Mouse (Mus musculus) limb, embryonic 15.5 days (tissue): ENCODE measurements around the gene Ptk7. TPM values are rescaled to one million over a fixed set of nuclear protein-coding genes. Genes with fewer than 3 reads are reported as not detected.
A peak's percentile ranks its signal among the peaks of the same experiment; 100 is the strongest.

Experiments
- ATAC-seq: fragments of 200-750 bp; cut with Nextera tagmentation; 2 replicates; pipeline ENCODE4 v1.8.0; 2017; ENCODE audit warnings: low read depth, moderate TSS enrichment; ENCODE audit not compliant: insufficient number of reproducible peaks, low FRiP score, low TSS enrichment
- H3K27ac ChIP-seq: fragments of 300-500 bp; sonication (generic); 2 replicates; pipeline ENCODE4 v1.5.1; 2015; ENCODE audit warnings: moderate library complexity, mild to moderate bottlenecking, inconsistent platforms
- H3K27me3 ChIP-seq: fragments of 300-500 bp; sonication (generic); 2 replicates; pipeline ENCODE4 v1.6.1; 2015; ENCODE audit warnings: inconsistent platforms
- H3K36me3 ChIP-seq: fragments of 300-500 bp; sonication (generic); 2 replicates; pipeline ENCODE4 v1.6.1; 2015; ENCODE audit warnings: inconsistent platforms
- H3K4me1 ChIP-seq: fragments of 300-500 bp; sonication (generic); 2 replicates; pipeline ENCODE4 v1.6.1; 2015; ENCODE audit warnings: inconsistent platforms
- H3K4me2 ChIP-seq: fragments of 300-500 bp; sonication (generic); 2 replicates; pipeline ENCODE4 v1.6.1; 2015; ENCODE audit warnings: mild to moderate bottlenecking, inconsistent platforms
- H3K4me3 ChIP-seq: fragments of 300-500 bp; sonication (generic); 2 replicates; pipeline ENCODE4 v1.5.1; 2015; ENCODE audit warnings: mild to moderate bottlenecking, inconsistent platforms
- H3K9ac ChIP-seq: fragments of 300-500 bp; sonication (generic); 2 replicates; pipeline ENCODE4 v1.6.1; 2015; ENCODE audit warnings: inconsistent platforms
- H3K9me3 ChIP-seq: fragments of 300-500 bp; sonication (generic); 2 replicates; pipeline ENCODE4 v1.6.1; 2016; ENCODE audit warnings: inconsistent platforms
- WGBS: fragments of 180-500 bp; shearing (Covaris S2); methylation state at CpG from one replicate; pipeline ENCODE4 v1.1.7; 2015; 5-methylcytosine and 5-hydroxymethylcytosine counted together
- polyA plus RNA-seq: library from polyadenylated mRNA; unstranded; fragments of >200 nt; fragmentation: Nextera tagmentation; extraction: Ambion mirVana; gene quantifications from 2 replicates; pipeline ENCODE4 v1.2.1, GENCODE M21; 2015

Ptk7 gene
- polyA plus RNA-seq, 1 experiment from 2014 or later = 123 TPM

DNA sequence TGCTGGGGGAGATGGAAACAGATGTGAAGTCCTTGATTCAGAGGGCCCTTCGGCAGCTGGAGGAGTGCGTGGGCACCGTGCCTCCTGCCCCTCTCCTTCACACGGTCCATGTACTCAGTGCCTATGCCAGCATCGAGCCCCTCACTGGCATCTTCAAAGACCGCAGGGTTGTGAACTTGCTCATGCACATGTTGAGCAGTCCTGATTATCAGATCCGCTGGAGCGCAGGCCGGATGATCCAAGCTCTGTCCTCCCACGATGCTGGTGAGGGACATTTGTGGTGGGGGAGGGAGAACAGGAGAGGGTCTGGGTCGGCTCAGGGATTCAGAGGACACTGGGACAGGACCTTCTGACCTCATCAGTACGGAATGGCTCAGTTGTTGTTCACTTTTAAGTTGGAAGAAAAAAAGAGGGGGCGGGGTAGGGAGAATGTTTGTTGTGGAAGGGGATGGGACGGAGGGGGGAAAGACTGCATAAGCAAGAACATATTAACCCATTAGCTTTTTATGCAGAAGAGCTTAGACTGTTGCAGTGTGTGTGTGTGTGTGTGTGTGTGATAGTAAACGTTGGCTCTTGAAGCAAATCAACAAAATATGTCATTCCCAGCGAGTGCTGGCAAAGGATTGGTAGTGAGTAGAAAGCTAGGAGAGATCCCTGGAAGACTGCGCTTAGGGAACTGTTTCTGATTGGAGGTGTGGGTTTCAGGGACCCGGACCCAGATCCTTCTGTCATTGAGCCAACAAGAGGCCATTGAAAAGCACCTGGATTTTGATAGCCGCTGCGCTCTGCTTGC is 22.6 kb upstream of the Ptk7 start:
- H3K9ac ChIP-seq = peak overlapping the region; percentile 92
- H3K4me2 ChIP-seq = peak overlapping the region; percentile 58
- H3K9me3 ChIP-seq = no peaks in the 10 kb centered on the region
- H3K27ac ChIP-seq = no peak overlapping the region; the same call in 1 of the 2 replicates
- ATAC-seq = no peak
- H3K36me3 ChIP-seq = peaks cover 57% of the 10 kb centered on the region
- H3K27me3 ChIP-seq = no peaks in the 10 kb centered on the region
- H3K4me3 ChIP-seq = peak overlapping the region; percentile 75
- 66% methylated on average over 20 of the region's 20 CpGs for WGBS
- peaks cover 49% of the 10 kb centered on the region for H3K4me1 ChIP-seq

DNA sequence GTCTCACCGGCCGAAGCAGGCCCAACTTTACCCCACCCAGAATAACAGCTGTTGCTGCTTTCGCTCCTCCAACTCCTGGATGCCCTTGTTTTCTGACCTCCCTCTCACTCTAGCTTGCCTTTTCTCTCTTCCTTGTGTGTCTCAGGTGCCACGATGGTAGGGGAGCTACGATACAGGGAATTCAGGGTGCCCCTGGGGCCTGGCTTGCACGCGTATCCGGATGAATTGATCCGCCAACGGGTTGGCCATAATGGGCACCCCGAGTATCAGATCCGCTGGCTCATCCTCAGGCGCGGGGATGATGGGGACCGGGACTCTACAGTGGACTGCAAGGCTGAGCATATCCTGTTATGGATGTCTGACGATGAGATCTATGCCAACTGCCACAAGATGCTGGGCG is 22.0 kb upstream of the Ptk7 start:
- Histone ChIP-seq H3K4me2 (peak overlapping the region; percentile 58), H3K9me3 (no peaks in the 10 kb centered on the region), H3K27ac (peak overlapping the region; percentile 98), H3K36me3 (peaks cover 50% of the 10 kb centered on the region), H3K4me1 (peaks cover 55% of the 10 kb centered on the region), H3K9ac (peak overlapping the region; percentile 92), H3K27me3 (no peaks in the 10 kb centered on the region), H3K4me3 (peak overlapping the region; percentile 75)
- 70% methylated on average over 17 of the region's 17 CpGs for WGBS
- no peak for ATAC-seq

DNA sequence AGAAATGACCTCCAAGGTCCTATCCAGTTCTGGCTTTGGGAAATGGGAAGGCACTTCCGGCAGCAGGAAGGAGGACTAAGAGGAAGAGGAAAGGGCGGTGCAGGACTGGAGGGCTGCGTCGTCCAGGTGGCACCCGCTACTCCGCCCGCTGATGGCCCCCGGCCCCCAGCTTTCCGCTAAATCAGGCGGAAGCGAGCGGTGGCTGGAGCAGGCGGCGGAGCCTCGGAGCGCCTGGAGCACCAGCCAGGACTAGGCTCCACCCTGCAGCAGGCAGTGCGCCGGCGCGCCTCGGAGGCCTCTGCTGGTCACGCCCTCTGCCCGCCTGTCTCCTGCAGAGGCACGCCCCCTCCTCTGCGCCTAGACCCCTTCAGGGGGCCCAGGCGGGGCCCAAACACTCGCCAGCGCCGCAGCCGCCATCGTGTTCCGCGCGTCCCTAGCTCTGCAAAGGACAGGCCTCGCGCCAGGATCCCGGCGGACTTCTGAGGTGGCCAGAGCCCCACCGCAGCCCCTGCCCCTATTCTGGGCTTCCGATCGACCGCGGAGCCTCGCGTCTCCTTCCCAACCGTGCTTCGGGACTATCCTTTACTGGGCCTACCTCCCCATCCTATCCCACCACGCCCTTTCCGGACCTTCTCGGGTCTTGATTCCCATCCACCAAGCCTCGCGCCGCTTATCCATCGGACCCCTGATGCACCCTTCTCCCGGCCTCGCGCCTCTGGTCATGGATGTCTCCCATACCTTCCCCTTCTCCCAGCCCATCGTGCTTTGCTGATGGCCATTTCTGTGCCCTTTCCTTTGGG is 21.1 kb upstream of the Ptk7 start, which contains the start of gene Cul7:
Gene Cul7, plus strand, starts transcription at position 106 of the 800 bp plus-strand sequence.
- peaks cover 52% of the 10 kb centered on the region for H3K4me1 ChIP-seq
- peak within 1 kb of the TSS; percentile 75 for H3K4me3 ChIP-seq
- peaks cover 41% of the 10 kb centered on the region for H3K36me3 ChIP-seq
- ATAC-seq = peak; percentile 95
- H3K27ac ChIP-seq = peak within 1 kb of the TSS; percentile 98
- no peaks in the 10 kb centered on the region for H3K9me3 ChIP-seq
- no peaks in the 10 kb centered on the region for H3K27me3 ChIP-seq
- H3K4me2 ChIP-seq = peak within 1 kb of the TSS; percentile 58
- H3K9ac ChIP-seq = peak within 1 kb of the TSS; percentile 92
- WGBS = under 1% methylated on average over 58 of the region's 58 CpGs

DNA sequence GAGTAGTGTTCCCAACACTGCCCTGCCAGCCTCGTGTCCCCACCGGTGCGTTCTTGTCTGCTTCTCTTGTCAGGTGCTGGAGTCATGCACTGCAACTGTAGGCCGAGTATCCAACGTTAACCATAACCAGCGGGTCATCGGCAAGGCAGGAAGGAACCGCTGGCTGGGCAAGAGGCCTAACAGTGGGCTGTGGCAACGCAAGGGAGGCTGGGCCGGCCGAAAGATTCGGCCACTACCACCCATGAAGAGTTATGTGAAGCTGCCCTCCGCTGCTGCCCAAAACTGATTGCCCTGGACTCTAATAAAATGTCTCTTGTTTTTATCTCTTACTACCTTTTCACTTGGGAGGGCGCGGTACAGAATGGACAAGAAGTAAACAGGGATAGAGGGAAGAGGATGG is 20.5 kb upstream of the Ptk7 start:
- Histone ChIP-seq H3K4me1 (peaks cover 57% of the 10 kb centered on the region), H3K27ac (peak overlapping the region; percentile 98), H3K36me3 (peaks cover 38% of the 10 kb centered on the region)

DNA sequence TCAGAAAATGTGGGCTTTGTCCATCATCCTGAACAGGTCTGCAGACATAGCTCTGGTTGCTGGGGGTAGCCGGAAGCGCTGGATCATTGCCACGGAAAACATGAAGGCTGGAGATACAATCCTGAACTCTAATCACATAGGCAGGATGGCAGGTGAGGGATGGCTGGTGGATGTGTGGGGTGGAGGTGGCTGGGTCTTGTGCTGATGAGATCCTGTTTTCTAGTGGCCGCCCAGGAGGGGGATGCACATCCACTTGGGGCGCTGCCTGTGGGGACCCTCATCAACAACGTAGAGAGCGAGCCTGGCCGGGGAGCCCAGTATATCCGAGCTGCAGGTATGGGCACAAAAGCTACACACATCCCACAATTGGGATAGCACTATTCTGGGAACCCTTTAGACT is 19.1 kb upstream of the Ptk7 start:
- H3K4me3 ChIP-seq = no peak overlapping the region
- WGBS = 91% methylated on average over 9 of the region's 9 CpGs
- H3K4me2 ChIP-seq = no peak overlapping the region
- no peaks in the 10 kb centered on the region for H3K9me3 ChIP-seq
- H3K4me1 ChIP-seq = peaks cover 55% of the 10 kb centered on the region
- H3K36me3 ChIP-seq = peaks cover 25% of the 10 kb centered on the region
- no peak for ATAC-seq
- no peak overlapping the region for H3K27ac ChIP-seq
- no peak overlapping the region for H3K9ac ChIP-seq
- H3K27me3 ChIP-seq = no peaks in the 10 kb centered on the region

More for the DNA sequence above, 20.5 kb upstream of the Ptk7 start:
- ATAC-seq = no peak
- Histone ChIP-seq H3K4me3 (peak overlapping the region; percentile 75), H3K27me3 (no peaks in the 10 kb centered on the region), H3K9me3 (no peaks in the 10 kb centered on the region), H3K4me2 (peak overlapping the region; percentile 58), H3K9ac (peak overlapping the region; percentile 12; the same call in 1 of the 2 replicates)
- 26% methylated on average over 15 of the region's 15 CpGs for WGBS

DNA sequence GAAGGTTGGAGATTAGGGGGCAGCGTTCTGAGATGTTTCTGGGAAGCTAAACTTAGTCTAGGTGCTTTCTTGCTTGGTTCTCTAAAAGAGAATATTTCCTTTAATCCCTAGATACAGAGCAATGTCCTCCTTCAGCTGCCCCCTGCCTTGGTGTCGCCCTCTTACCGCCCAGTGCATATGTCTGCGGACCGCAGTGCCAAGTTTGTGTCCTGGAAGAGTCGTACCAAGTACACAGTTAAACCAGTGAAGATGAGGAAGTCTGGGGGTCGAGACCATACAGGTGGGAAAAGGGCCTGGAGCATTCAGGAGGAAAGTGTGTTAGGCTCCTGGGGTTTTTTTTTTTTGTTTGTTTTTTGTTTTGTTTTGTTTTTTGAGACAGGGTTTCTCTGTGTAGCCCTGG is 18.0 kb upstream of the Ptk7 start:
- 91% methylated on average over 7 of the region's 7 CpGs for WGBS
- peaks cover 45% of the 10 kb centered on the region for H3K4me1 ChIP-seq
- H3K9me3 ChIP-seq = no peaks in the 10 kb centered on the region
- H3K27me3 ChIP-seq = no peaks in the 10 kb centered on the region
- H3K27ac ChIP-seq = no peak overlapping the region
- ATAC-seq = no peak
- peaks cover 22% of the 10 kb centered on the region for H3K36me3 ChIP-seq
- H3K4me3 ChIP-seq = no peak overlapping the region
- no peak overlapping the region for H3K9ac ChIP-seq
- no peak overlapping the region for H3K4me2 ChIP-seq

DNA sequence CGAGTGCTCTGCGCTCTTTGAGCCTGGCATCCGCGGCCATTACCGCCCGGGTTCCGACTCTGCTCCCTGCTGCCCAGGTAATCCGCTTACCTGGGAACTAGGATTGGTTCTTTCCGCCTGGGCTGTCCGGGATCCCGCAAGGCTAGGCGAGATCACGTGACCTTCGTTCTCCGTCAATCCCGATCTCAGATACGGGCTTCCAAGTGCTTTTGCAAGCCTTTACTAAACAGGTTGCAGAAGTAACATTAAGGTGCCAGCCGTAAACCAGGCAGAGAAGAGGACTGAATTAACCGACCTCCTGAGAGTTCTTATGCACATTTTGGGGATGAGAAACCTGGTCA is 17.0 kb upstream of the Ptk7 start:
- WGBS = under 1% methylated on average over 19 of the region's 19 CpGs
- ATAC-seq = no peak

DNA sequence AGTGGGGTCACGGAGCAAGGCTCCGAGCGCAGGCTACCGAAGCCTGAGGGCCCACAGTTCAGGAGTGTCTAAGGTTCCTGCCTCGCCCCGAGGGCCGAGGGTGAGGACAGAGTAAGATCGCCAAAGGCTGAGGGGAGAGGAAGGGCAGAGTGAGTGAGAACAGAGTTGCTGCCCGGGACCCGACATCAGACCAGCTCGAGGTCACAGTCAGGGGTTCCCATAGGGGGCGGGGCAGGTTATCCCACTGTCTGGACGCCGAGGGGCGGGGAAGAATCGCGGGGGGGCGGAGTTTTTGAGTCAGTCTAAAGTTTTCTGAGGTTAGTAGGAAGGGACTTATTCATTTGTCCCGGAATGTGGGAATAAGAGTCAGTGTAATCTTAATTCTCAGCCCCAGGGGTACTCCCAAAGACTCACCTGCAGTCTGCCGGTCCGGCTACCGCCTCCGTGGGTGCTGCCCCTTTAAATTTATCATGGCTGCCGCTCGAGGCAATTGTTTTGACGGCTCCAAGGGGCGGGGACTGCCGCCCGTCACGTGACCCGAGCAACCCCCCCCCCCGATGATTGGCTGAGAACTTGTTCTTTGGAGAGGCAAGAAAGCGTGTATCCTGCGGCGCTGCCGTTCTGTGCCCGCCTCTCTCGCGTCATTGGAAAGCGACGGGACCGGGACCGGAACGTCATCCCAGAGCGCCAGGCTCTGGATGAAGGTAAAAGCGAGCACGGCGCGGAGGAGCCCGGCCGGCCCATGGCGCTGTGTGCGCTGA is 16.4 kb upstream of the Ptk7 start, which contains the start of the genes Klc4 and Mrpl2:
Gene Klc4, minus strand, starts transcription at position 462 of the 761 bp plus-strand sequence.
Gene Mrpl2, plus strand, starts transcription at position 669 of the 761 bp plus-strand sequence.
- peak within 1 kb of the TSS; percentile 91 for H3K27ac ChIP-seq
- H3K4me2 ChIP-seq = peak within 1 kb of the TSS; percentile 89
- under 1% methylated on average over 53 of the region's 53 CpGs for WGBS
- H3K9me3 ChIP-seq = no peaks in the 10 kb centered on the region
- peak within 1 kb of the TSS; percentile 96 for H3K4me3 ChIP-seq
- no peaks in the 10 kb centered on the region for H3K27me3 ChIP-seq
- peak; percentile 67 for ATAC-seq
- peaks cover 35% of the 10 kb centered on the region for H3K36me3 ChIP-seq
- H3K4me1 ChIP-seq = peaks cover 33% of the 10 kb centered on the region
- peak within 1 kb of the TSS; percentile 79 for H3K9ac ChIP-seq

More for the DNA sequence above, 17.0 kb upstream of the Ptk7 start:
- H3K9me3 ChIP-seq = no peaks in the 10 kb centered on the region
- no peaks in the 10 kb centered on the region for H3K27me3 ChIP-seq
- H3K36me3 ChIP-seq = peaks cover 29% of the 10 kb centered on the region
- peak overlapping the region; percentile 79 for H3K9ac ChIP-seq
- peak overlapping the region; percentile 91 for H3K27ac ChIP-seq
- H3K4me2 ChIP-seq = peak overlapping the region; percentile 78
- H3K4me3 ChIP-seq = peak overlapping the region; percentile 96
- peaks cover 35% of the 10 kb centered on the region for H3K4me1 ChIP-seq

DNA sequence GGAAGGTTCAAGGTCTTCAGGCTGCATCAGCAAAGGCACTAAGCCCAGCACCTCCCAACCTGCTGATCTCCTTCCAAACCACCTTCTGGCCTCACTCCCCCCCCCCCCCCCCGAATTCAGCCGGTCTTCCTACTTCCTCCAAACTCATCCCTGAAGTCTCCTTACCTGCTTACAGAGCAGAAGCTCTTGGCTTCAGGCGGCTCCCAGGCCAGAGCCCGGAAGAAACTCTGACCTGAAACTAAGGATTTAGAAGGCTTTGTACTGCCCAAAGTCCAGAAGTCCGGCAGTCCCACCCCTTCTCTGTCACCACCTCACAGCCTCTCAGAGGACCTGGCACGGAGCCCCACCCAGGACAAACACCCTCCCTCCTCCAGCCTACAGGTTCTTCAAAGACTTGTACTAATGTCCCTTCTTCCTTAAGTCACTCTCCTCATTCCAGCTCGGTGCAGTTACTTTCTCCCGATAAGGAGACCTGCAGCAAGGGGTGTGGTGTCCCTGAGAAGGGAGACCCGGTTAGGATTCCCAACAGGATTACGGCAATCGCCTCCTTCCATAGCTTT is 15.7 kb upstream of the Ptk7 start:
- H3K9ac ChIP-seq = peak overlapping the region; percentile 57
- no peaks in the 10 kb centered on the region for H3K27me3 ChIP-seq
- peak overlapping the region; percentile 96 for H3K4me3 ChIP-seq
- no peak for ATAC-seq
- peak overlapping the region; percentile 69 for H3K27ac ChIP-seq
- no peaks in the 10 kb centered on the region for H3K9me3 ChIP-seq
- peak overlapping the region; percentile 89 for H3K4me2 ChIP-seq
- 6% methylated on average over 11 of the region's 11 CpGs for WGBS
- peaks cover 42% of the 10 kb centered on the region for H3K36me3 ChIP-seq
- peaks cover 33% of the 10 kb centered on the region for H3K4me1 ChIP-seq

DNA sequence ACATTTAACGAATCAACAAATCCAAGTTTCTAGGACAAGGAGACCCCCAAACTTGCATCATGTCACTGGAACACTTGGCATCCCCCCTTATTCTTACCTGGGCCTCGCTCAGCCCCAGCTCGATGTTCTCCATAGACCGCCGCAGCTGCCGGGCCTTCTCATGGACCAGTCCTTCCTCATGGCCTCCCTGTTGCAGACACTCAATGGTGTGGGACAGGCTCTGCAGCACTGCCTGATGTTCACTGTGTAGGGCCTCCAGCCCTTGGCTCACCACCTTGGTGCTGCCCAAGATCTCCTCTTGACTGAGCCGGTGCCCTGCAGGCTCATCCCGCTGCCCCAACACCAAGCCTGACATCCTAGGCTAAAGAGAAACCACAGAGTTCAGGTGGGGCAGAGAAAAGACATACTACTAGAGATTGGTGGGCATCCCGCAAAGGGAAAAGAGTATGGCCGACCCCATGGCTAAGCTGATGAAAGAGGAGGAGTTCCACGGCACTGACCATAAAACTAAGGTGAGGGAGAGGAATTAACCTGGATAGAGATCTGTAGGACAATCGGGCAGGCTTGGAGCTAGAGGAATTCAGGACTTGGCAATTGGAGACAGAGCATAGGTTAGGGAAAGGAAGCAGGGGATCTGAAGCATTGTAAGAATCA is 15.0 kb upstream of the Ptk7 start:
- Histone ChIP-seq H3K4me2 (peak overlapping the region; percentile 89), H3K9me3 (no peaks in the 10 kb centered on the region), H3K27ac (no peak overlapping the region), H3K9ac (no peak overlapping the region), H3K36me3 (peaks cover 48% of the 10 kb centered on the region), H3K4me1 (peaks cover 26% of the 10 kb centered on the region), H3K27me3 (no peaks in the 10 kb centered on the region), H3K4me3 (peak overlapping the region; percentile 96; the same call in 1 of the 2 replicates)
- no peak for ATAC-seq
- WGBS = 87% methylated on average over 12 of the region's 12 CpGs

DNA sequence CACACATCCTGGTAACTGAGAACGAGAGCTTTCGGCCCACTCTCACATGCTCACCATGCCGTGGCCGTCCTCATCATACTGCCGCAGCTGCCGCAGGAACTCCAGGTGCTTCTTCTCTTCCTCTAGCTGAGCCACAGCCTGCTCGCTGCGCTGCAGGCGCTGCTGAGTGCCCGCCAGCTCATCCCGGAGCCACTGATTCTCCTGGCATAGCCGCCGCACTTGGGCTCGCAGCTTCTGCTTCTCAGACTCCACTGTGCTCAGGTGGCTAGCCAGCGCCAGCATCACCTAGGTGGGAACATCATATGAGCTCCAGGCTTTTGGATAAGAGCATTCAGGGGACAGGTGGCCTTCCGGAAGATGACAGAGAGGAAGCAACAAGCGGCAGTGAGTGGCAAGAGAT is 12.8 kb upstream of the Ptk7 start:
- no peak overlapping the region for H3K9ac ChIP-seq
- H3K4me3 ChIP-seq = no peak overlapping the region
- H3K27me3 ChIP-seq = no peaks in the 10 kb centered on the region
- H3K27ac ChIP-seq = no peak overlapping the region
- peaks cover 27% of the 10 kb centered on the region for H3K4me1 ChIP-seq
- H3K9me3 ChIP-seq = no peaks in the 10 kb centered on the region
- 90% methylated on average over 17 of the region's 17 CpGs for WGBS
- ATAC-seq = no peak
- no peak overlapping the region for H3K4me2 ChIP-seq
- peaks cover 38% of the 10 kb centered on the region for H3K36me3 ChIP-seq
